Mouse (Mus musculus) kidney, postnatal 0 days (tissue): Measurements from ENCODE around the gene Gm34653. TPM values are rescaled to one million over a fixed set of nuclear protein-coding genes. Genes with fewer than 3 reads are reported as not detected.
"Not testable (repeated sequence)": the region's sequence is repeated elsewhere in the genome, so short reads cannot be mapped to it uniquely, and the experiment has no call there.

Source experiments
- ATAC-seq: fragments of 200-750 bp; cut with Nextera tagmentation; replicated peaks from 2 replicates; pipeline ENCODE4 v1.8.0; 2017; ENCODE audit warnings: low read depth, moderate number of reproducible peaks, moderate TSS enrichment, moderate library complexity; ENCODE audit not compliant: low FRiP score
- DNase-seq: peaks from one replicate; pipeline ENCODE4 v3.0.0-alpha.2; 2016; ENCODE audit warnings: low spot score
- H3K27ac ChIP-seq: fragments of 300-500 bp; sonication (generic); 2 replicates; pipeline ENCODE4 v1.5.1; 2014; ENCODE audit warnings: mild to moderate bottlenecking
- H3K27me3 ChIP-seq: fragments of 300-500 bp; sonication (generic); 2 replicates; pipeline ENCODE4 v1.6.1; 2014; ENCODE audit warnings: low read length, mixed read lengths; ENCODE audit not compliant: insufficient read depth
- H3K36me3 ChIP-seq: fragments of 300-500 bp; sonication (generic); 2 replicates; pipeline ENCODE4 v1.6.1; 2014; ENCODE audit warnings: low read length, mixed read lengths; ENCODE audit not compliant: insufficient read depth
- H3K4me1 ChIP-seq: fragments of 300-500 bp; sonication (generic); replicated peaks from 2 replicates; pipeline ENCODE4 v1.6.1; 2014; ENCODE audit warnings: antibody characterized with exemption, low read length, mixed read lengths; ENCODE audit not compliant: insufficient read depth
- H3K4me2 ChIP-seq: fragments of 300-500 bp; sonication (generic); 2 replicates; pipeline ENCODE4 v1.6.1; 2014; ENCODE audit warnings: mild to moderate bottlenecking, low read length, moderate library complexity, mixed read lengths
- H3K4me3 ChIP-seq: fragments of 300-500 bp; sonication (generic); replicated peaks from 2 replicates; pipeline ENCODE4 v1.5.1; 2014; ENCODE audit warnings: low read depth, low read length
- H3K9ac ChIP-seq: fragments of 300-500 bp; sonication (generic); 2 replicates; pipeline ENCODE4 v1.6.1; 2014; ENCODE audit warnings: low read depth, low read length
- H3K9me3 ChIP-seq: fragments of 300-500 bp; sonication (generic); replicated peaks from 2 replicates; pipeline ENCODE4 v1.6.1; 2016; ENCODE audit warnings: low read length, inconsistent platforms, mixed read lengths
- CTCF ChIP-seq: IDR thresholded peaks from 2 replicates; pipeline ENCODE4 v1.5.1; 2016; ENCODE audit warnings: antibody characterized with exemption, low read depth, mild to moderate bottlenecking, moderate library complexity
- WGBS: fragments of 180-500 bp; shearing (Covaris S2); extraction: QIAGEN DNeasy Blood & Tissue Kit; methylation state at CpG from one replicate; pipeline ENCODE4 v1.1.7; 2014; 5-methylcytosine and 5-hydroxymethylcytosine counted together
- polyA plus RNA-seq: library from polyadenylated mRNA; unstranded; fragments of >200 nt; fragmentation: Nextera tagmentation; extraction: Ambion mirVana; gene quantifications from 2 replicates; pipeline ENCODE4 v1.2.1, GENCODE M21; 2015

The Gm34653 gene
- polyA plus RNA-seq, 1 experiment from 2014 or later, result not detected

GRCm38 (mm10) chr2:34795426-34795825 lies 37.4 kb upstream of the Gm34653 start:
- DNase-seq (no peak), ATAC-seq (no peak)
- Histone ChIP-seq H3K4me1 (peaks cover 2% of the 10 kb centered on the region; the same call in 1 of the 2 replicates), H3K36me3 (0 out of 2 replicates have a peak, but pooled peaks cover 11% of the 10 kb centered on the region), H3K9ac (no peak overlapping the region), H3K27me3 (no peaks in the 10 kb centered on the region), H3K9me3 (no peaks in the 10 kb centered on the region), H3K27ac (no peak overlapping the region), H3K4me2 (no peak overlapping the region), H3K4me3 (no peak overlapping the region)
- no peak for TF ChIP-seq CTCF
- 88% methylated on average over 7 of the region's 7 CpGs for WGBS

- Histone ChIP-seq H3K4me2 (peak within 1 kb of the TSS; percentile 81), H3K4me1 (peaks cover 7% of the 10 kb centered on the region; the same call in 1 of the 2 replicates), H3K27me3 (no peaks in the 10 kb centered on the region), H3K4me3 (peak within 1 kb of the TSS; percentile 67), H3K9me3 (no peaks in the 10 kb centered on the region), H3K9ac (peak within 1 kb of the TSS; percentile 72), H3K36me3 (0 out of 2 replicates have a peak, but pooled peaks cover 8% of the 10 kb centered on the region), H3K27ac (peak within 1 kb of the TSS; percentile 85)
- DNase-seq (peak; percentile 93), ATAC-seq (peak; percentile 80)
- 3% methylated on average over 44 of the region's 44 CpGs for WGBS
- TF ChIP-seq CTCF, result no peak
These were observed 33.2 kb upstream of the Gm34653 start, which contains the start of gene Rabepk for GRCm38 (mm10) chr2:34799357-34800256. TSS of gene Rabepk (minus strand) at chr2:34799912.

GRCm38 (mm10) chr2:34800371-34800770 lies 32.4 kb upstream of the Gm34653 start:
- 81% methylated on average over 7 of the region's 7 CpGs for WGBS
- H3K4me1 ChIP-seq, result peaks cover 7% of the 10 kb centered on the region; the same call in 1 of the 2 replicates
- peak overlapping the region; percentile 67 for H3K4me3 ChIP-seq
- peak overlapping the region; percentile 85 for H3K27ac ChIP-seq
- H3K9me3 ChIP-seq, result no peaks in the 10 kb centered on the region
- H3K9ac ChIP-seq, result no peak overlapping the region
- no peak for TF ChIP-seq CTCF
- DNase-seq, result no peak
- peak overlapping the region; percentile 81 for H3K4me2 ChIP-seq
- ATAC-seq, result no peak
- H3K27me3 ChIP-seq, result no peaks in the 10 kb centered on the region
- 0 out of 2 replicates have a peak, but pooled peaks cover 8% of the 10 kb centered on the region for H3K36me3 ChIP-seq

- Histone ChIP-seq H3K27me3 (no peaks in the 10 kb centered on the region), H3K9ac (peak overlapping the region; percentile 83), H3K27ac (peak overlapping the region; percentile 94), H3K4me1 (peaks cover 7% of the 10 kb centered on the region; the same call in 1 of the 2 replicates), H3K36me3 (peaks cover 4% of the 10 kb centered on the region; the same call in 1 of the 2 replicates), H3K4me3 (peak overlapping the region; percentile 66), H3K4me2 (peak overlapping the region; percentile 63), H3K9me3 (no peaks in the 10 kb centered on the region)
- ATAC-seq, result peak; percentile 95
- 6% methylated on average over 39 of the region's 39 CpGs for WGBS
- TF ChIP-seq CTCF, result peak; percentile 49
- peak; percentile 99 for DNase-seq
These were observed 31.0 kb upstream of the Gm34653 start for GRCm38 (mm10) chr2:34801516-34802482.

- WGBS, result 0% methylated on average over 21 of the region's 32 CpGs
- Histone ChIP-seq H3K4me3 (peak overlapping the region; percentile 66), H3K27ac (peak overlapping the region; percentile 94), H3K4me2 (peak overlapping the region; percentile 63), H3K9ac (peak overlapping the region; percentile 83)
- not testable (repeated sequence) for H3K27me3 ChIP-seq, H3K9me3 ChIP-seq, H3K36me3 ChIP-seq, H3K4me1 ChIP-seq
- ATAC-seq (peak; percentile 55), DNase-seq (peak; percentile 38)
These were observed 30.1 kb upstream of the Gm34653 start for GRCm38 (mm10) chr2:34802565-34803245.
